In the genomic region with DNA sequence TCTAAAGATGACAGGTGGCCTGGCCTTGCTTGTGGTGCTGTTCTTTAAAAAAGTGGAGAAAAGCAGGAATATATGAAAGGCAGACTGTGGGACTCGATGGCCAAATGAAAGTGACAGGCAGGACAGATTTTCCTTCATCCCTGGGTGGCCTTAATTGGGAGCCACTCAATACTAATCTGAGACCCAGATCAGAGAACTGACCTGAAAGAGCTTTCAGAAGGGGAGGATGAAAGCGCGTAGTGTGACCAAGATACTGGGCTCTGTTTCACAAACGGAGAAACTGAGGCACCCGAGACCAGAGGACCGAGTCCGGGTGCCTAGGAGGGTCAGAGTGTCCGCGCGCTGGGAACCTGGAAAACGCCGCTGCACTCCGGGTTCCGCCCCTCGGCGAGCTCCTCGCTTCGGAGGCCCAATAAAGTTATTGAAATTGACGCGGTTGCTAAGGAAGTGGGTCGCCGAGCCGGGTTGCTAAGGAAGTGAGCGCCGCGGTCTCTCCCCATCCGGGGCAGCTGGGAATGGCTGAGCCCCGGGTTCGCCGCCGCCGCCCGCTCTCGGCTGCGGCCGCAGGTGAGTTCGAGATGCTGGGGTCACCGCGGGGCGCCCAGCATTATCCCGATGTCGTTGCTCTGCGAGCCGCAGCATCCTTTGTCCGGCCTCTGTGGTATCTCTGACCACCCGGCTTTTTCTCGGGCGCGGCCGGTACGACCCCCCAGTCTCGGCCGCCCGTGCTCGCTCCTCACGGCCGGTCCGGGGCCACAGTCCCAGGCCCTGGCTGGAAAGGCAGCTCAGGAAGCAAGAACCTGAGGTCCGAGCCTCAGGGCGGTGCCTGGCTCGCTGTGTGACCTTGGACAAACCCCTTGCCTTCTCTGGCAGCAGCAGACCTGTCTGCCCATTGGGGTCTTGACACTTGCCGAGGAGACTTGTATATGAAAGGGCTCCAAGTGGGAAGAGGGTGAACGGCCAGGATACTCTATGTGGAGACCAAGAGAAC, we compare ENCODE assay signal across 8 mouse cellular contexts. TPM values are rescaled to one million over a fixed set of nuclear protein-coding genes. Genes with fewer than 3 reads are reported as not detected.
A peak's percentile ranks its signal among the peaks of the same experiment; 100 is the strongest.
DNase-seq lines count a peak whose midpoint lies in the region; ATAC-seq and TF ChIP-seq lines count a peak whose summit lies in the region.

Gene Kif3b (plus strand): TSS at position 476 of the 991 bp plus-strand sequence.

- peak within 1 kb of the TSS; percentile 64 for H3K4me2 ChIP-seq in forebrain, embryonic 15.5 days (replicated peaks)

- TF ChIP-seq POLR2A in lung, adult 2 months (IDR thresholded peaks at IDR 0.05; ENCODE audit: borderline replicate concordance, extremely low read depth, low read depth, low read length): 0 out of 2 replicates have a peak, but pooled peaks have one; percentile 16

- peak; percentile 79 for DNase-seq in ES-CJ7 (ENCODE audit: low read depth, low spot score)
- peak; percentile 76 for DNase-seq in cerebellum, adult 11 months
- DNase-seq in heart, postnatal 25 days (ENCODE audit: low spot score): peak; percentile 77
- DNase-seq in layer of hippocampus, adult 18-20 months (ENCODE audit: low spot score in 2 of 2): peak; percentile 85 to 91
- peak; percentile 82 for DNase-seq in lung, adult 2 months
- DNase-seq in thymus, adult 18-20 months: peak; percentile 84 to 86

- H3K4me3 ChIP-seq in forebrain, embryonic 15.5 days: peak within 1 kb of the TSS; percentile 92
- H3K4me3 ChIP-seq in lung, adult 2 months (replicated peaks; ENCODE audit: extremely low read depth, low read depth, low read length): peak within 1 kb of the TSS; percentile 89

- no peak for TF ChIP-seq CTCF in lung, adult 2 months (IDR thresholded peaks at IDR 0.05; ENCODE audit: insufficient read depth, low read length)

- peak within 1 kb of the TSS; percentile 96 for H3K9ac ChIP-seq in forebrain, embryonic 15.5 days (replicated peaks)

- H3K27me3 ChIP-seq in forebrain, embryonic 15.5 days: no peaks in the 10 kb centered on the region

- H3K4me1 ChIP-seq in forebrain, embryonic 15.5 days: peaks cover 26% of the 10 kb centered on the region
- H3K4me1 ChIP-seq in lung, adult 2 months (ENCODE audit: control insufficient read depth, insufficient read depth, low read length): peaks cover 5% of the 10 kb centered on the region; the same call in 1 of the 2 replicates

- no peaks in the 10 kb centered on the region for H3K9me3 ChIP-seq in forebrain, embryonic 15.5 days

- no peaks in the 10 kb centered on the region for H3K36me3 ChIP-seq in forebrain, embryonic 15.5 days

- under 1% methylated on average over 63 of the region's 63 CpGs for WGBS in forebrain, embryonic 15.5 days
- WGBS in lung, adult 2 months: under 1% methylated on average over 63 of the region's 63 CpGs

- peak within 1 kb of the TSS; percentile 42; the same call in 1 of the 2 replicates for H3K27ac ChIP-seq in forebrain, embryonic 15.5 days (replicated peaks)

- intact Hi-C loops in heart, postnatal 25 days (cut with DNase I): loop anchor here (2.0 to 5.0 kb wide), 3 partner anchors 51 to 156 kb away; no protein-coding TSS in a partner anchor

- ATAC-seq in forebrain, embryonic 15.5 days (replicated peaks): peak; percentile 94
- peak; percentile 89 for ATAC-seq in neutrophil, adult 5-6 weeks (ENCODE audit: extremely low read depth, insufficient number of reproducible peaks, low FRiP score, poor library complexity, severe bottlenecking)

RNA-seq across cellular contexts. Expression of gene Kif3b, which starts in this region (rescaled TPM):
- polyA plus RNA-seq in forebrain, embryonic 15.5 days (2015; fragmentation: Nextera tagmentation; extraction: Ambion mirVana): 18.7 and 19.0 TPM in 2 replicates
- 1 to 10 TPM; 7.8 to 8.4 TPM for total RNA-seq in heart, postnatal 25 days (2021)
- 10 to 100 TPM; 54.2 to 54.8 TPM for total RNA-seq in layer of hippocampus, adult 18-20 months (2021)
- 6.4 and 10.8 TPM in 2 replicates for polyA plus RNA-seq in lung, adult 2 months (2012; rRNA removed)
- total RNA-seq in neutrophil, adult 5-6 weeks (2017): 44.6 and 51.1 TPM in 2 replicates

Comparison
In these comparisons a context has a peak if more than half of its experiments do, and no peak if none do; other contexts are left out.
1. Peak in every context shown above with its lines: DNase-seq, ATAC-seq, H3K4me3 ChIP-seq and H3K27ac ChIP-seq.